Mouse (Mus musculus) erythroblast, embryonic 14.5 days (primary cell): ENCODE data around the gene Gpr142.

Experiments used
- GATA1 ChIP-seq: IDR thresholded peaks from 2 replicates; pipeline ENCODE4 v1.6.1; 2012; ENCODE audit warnings: low read length, inconsistent platforms, mixed read lengths
- TAL1 ChIP-seq: IDR thresholded peaks from 3 replicates; pipeline ENCODE4 v1.6.1; 2012; ENCODE audit warnings: low read length, inconsistent platforms, mixed read lengths

GRCm38 (mm10) chr11:114843818-114844463 lies 45.2 kb downstream of the Gpr142 start:
- no peak for TF ChIP-seq GATA1
- no peak for TF ChIP-seq TAL1
